Comparison of ENCODE assay signal across 13 mouse cellular contexts in genomic region chr13:99185573-99185972, GRCm38 (mm10). TPM values are rescaled to one million over a fixed set of nuclear protein-coding genes. Genes with fewer than 3 reads are reported as not detected.
DNase-seq lines count a peak whose midpoint lies in the region; ATAC-seq and TF ChIP-seq lines count a peak whose summit lies in the region.
"Had no signal": no experiment of that assay in that cellular context is flagged by ENCODE, and none has a peak within 500 bp of the region (broad histone marks: within the 10 kb centered on the region; RNA-seq: fewer than 3 reads in every experiment).

No protein-coding gene starts in this region.

- H3K4me1 ChIP-seq in heart, adult 2 months (ENCODE audit: control insufficient read depth, insufficient read depth, low read length): peaks cover 30% of the 10 kb centered on the region
- H3K4me1 ChIP-seq in heart, embryonic 11.5 days (ENCODE audit: control insufficient read depth, insufficient read depth, low read length): peaks cover 11% of the 10 kb centered on the region; the same call in 1 of the 2 replicates
- peaks cover 3% of the 10 kb centered on the region; the same call in 1 of the 2 replicates for H3K4me1 ChIP-seq in lung, embryonic 14.5 days (ENCODE audit: insufficient read depth)
- H3K4me1 ChIP-seq in embryonic facial prominence, embryonic 13.5 days: no peaks in the 10 kb centered on the region
- H3K4me1 ChIP-seq in limb, embryonic 13.5 days: peaks cover 6% of the 10 kb centered on the region; the same call in 1 of the 2 replicates
- H3K4me1 ChIP-seq in forebrain, embryonic 15.5 days: no peaks in the 10 kb centered on the region

- intact Hi-C loops in heart, adult 2 months (cut with DNase I): loop anchor here (2.0 kb wide), 1 partner anchor 69 kb away; no protein-coding TSS in a partner anchor

- H3K9me3 ChIP-seq in heart, embryonic 11.5 days (replicated peaks; ENCODE audit: control insufficient read depth, low read length): no peaks in the 10 kb centered on the region
- no peaks in the 10 kb centered on the region for H3K9me3 ChIP-seq in lung, embryonic 14.5 days (ENCODE audit: low read depth, low read length)
- H3K9me3 ChIP-seq in embryonic facial prominence, embryonic 13.5 days: no peaks in the 10 kb centered on the region
- H3K9me3 ChIP-seq in limb, embryonic 13.5 days: no peaks in the 10 kb centered on the region
- H3K9me3 ChIP-seq in forebrain, embryonic 15.5 days: no peaks in the 10 kb centered on the region
- H3K9me3 ChIP-seq: forebrain, embryonic 13.5 days had no signal

- 27% methylated on average over 10 of the region's 10 CpGs for WGBS in heart, adult 2 months
- 75% methylated on average over 10 of the region's 10 CpGs for WGBS in heart, embryonic 11.5 days (ENCODE audit: insufficient replicate concordance)
- WGBS in lung, embryonic 14.5 days: 66% methylated on average over 10 of the region's 10 CpGs
- 59% methylated on average over 10 of the region's 10 CpGs for WGBS in embryonic facial prominence, embryonic 13.5 days
- 76% methylated on average over 10 of the region's 10 CpGs for WGBS in limb, embryonic 13.5 days
- WGBS in forebrain, embryonic 15.5 days: 88% methylated on average over 10 of the region's 10 CpGs

- peak overlapping the region; percentile 92 for H3K27ac ChIP-seq in heart, adult 2 months
- H3K27ac ChIP-seq in heart, embryonic 11.5 days (ENCODE audit: low read depth, low read length): no peak overlapping the region
- H3K27ac ChIP-seq in lung, embryonic 14.5 days (ENCODE audit: low read depth): no peak overlapping the region
- H3K27ac ChIP-seq in embryonic facial prominence, embryonic 13.5 days: no peak overlapping the region
- no peak overlapping the region for H3K27ac ChIP-seq in limb, embryonic 13.5 days
- no peak overlapping the region for H3K27ac ChIP-seq in forebrain, embryonic 15.5 days (replicated peaks)
- H3K27ac ChIP-seq: forebrain, embryonic 13.5 days; macrophage had no signal

- H3K36me3 ChIP-seq in heart, adult 2 months (ENCODE audit: control insufficient read depth, insufficient read depth, low read length): peaks cover 14% of the 10 kb centered on the region
- no peaks in the 10 kb centered on the region for H3K36me3 ChIP-seq in heart, embryonic 11.5 days (ENCODE audit: control insufficient read depth, insufficient read depth, low read length)
- no peaks in the 10 kb centered on the region for H3K36me3 ChIP-seq in lung, embryonic 14.5 days (ENCODE audit: insufficient read depth)
- no peaks in the 10 kb centered on the region for H3K36me3 ChIP-seq in embryonic facial prominence, embryonic 13.5 days
- no peaks in the 10 kb centered on the region for H3K36me3 ChIP-seq in limb, embryonic 13.5 days
- no peaks in the 10 kb centered on the region for H3K36me3 ChIP-seq in forebrain, embryonic 15.5 days

- TF ChIP-seq EP300 in heart, adult 2 months (IDR thresholded peaks at IDR 0.05; ENCODE audit: insufficient read depth, low read depth, low read length): 0 out of 2 replicates have a peak, but pooled peaks have one; percentile 55

- H3K79me2 ChIP-seq in heart, adult 2 months (replicated peaks; ENCODE audit: control insufficient read depth, insufficient read depth, low read length): no peaks in the 10 kb centered on the region

- no peak for TF ChIP-seq CTCF in heart, adult 2 months (IDR thresholded peaks at IDR 0.05)
- TF ChIP-seq CTCF in lung, embryonic 14.5 days (IDR thresholded peaks at IDR 0.05; ENCODE audit: low read depth): no peak

- peak overlapping the region; percentile 82 for H3K9ac ChIP-seq in heart, adult 2 months (ENCODE audit: low read depth, low read length)
- H3K9ac ChIP-seq in heart, embryonic 11.5 days (ENCODE audit: low read depth, low read length): no peak overlapping the region
- no peak overlapping the region for H3K9ac ChIP-seq in lung, embryonic 14.5 days
- H3K9ac ChIP-seq in embryonic facial prominence, embryonic 13.5 days: no peak overlapping the region
- H3K9ac ChIP-seq in limb, embryonic 13.5 days: no peak overlapping the region
- no peak overlapping the region for H3K9ac ChIP-seq in forebrain, embryonic 15.5 days (replicated peaks)
- H3K9ac ChIP-seq: forebrain, embryonic 13.5 days had no signal

- no peak for TF ChIP-seq POLR2A in heart, adult 2 months (IDR thresholded peaks at IDR 0.05; ENCODE audit: insufficient read depth, low read depth, low read length)

- H3K4me2 ChIP-seq in heart, embryonic 11.5 days: no peak overlapping the region
- peak overlapping the region; percentile 43 for H3K4me2 ChIP-seq in lung, embryonic 14.5 days
- no peak overlapping the region for H3K4me2 ChIP-seq in embryonic facial prominence, embryonic 13.5 days
- 0 out of 2 replicates have a peak overlapping the region, but pooled peaks have one; percentile 3 for H3K4me2 ChIP-seq in limb, embryonic 13.5 days (replicated peaks)
- no peak overlapping the region for H3K4me2 ChIP-seq in forebrain, embryonic 15.5 days (replicated peaks)
- H3K4me2 ChIP-seq: forebrain, embryonic 13.5 days had no signal

- no peak for ATAC-seq in heart, embryonic 11.5 days (replicated peaks; ENCODE audit: insufficient number of reproducible peaks, low FRiP score, low TSS enrichment)
- no peak for ATAC-seq in lung, embryonic 14.5 days (ENCODE audit: insufficient read depth)
- no peak for ATAC-seq in embryonic facial prominence, embryonic 13.5 days (ENCODE audit: insufficient number of reproducible peaks, insufficient read depth, low FRiP score, low TSS enrichment, low read depth)
- ATAC-seq in limb, embryonic 13.5 days (ENCODE audit: low FRiP score, low read depth): no peak
- no peak for ATAC-seq in forebrain, embryonic 15.5 days (replicated peaks)
- ATAC-seq: forebrain, embryonic 13.5 days had no signal

- H3K27me3 ChIP-seq in heart, adult 2 months (ENCODE audit: control insufficient read depth, insufficient read depth, low read length): no peaks in the 10 kb centered on the region
- H3K27me3 ChIP-seq in heart, embryonic 11.5 days (ENCODE audit: control insufficient read depth, insufficient read depth, low read length): no peaks in the 10 kb centered on the region
- H3K27me3 ChIP-seq in lung, embryonic 14.5 days (ENCODE audit: insufficient read depth, low read length): no peaks in the 10 kb centered on the region
- H3K27me3 ChIP-seq in embryonic facial prominence, embryonic 13.5 days: no peaks in the 10 kb centered on the region
- H3K27me3 ChIP-seq in limb, embryonic 13.5 days: no peaks in the 10 kb centered on the region
- H3K27me3 ChIP-seq in forebrain, embryonic 15.5 days: no peaks in the 10 kb centered on the region
- H3K27me3 ChIP-seq: forebrain, embryonic 13.5 days had no signal

- peak overlapping the region; percentile 58 for H3K4me3 ChIP-seq in heart, adult 2 months
- no peak overlapping the region for H3K4me3 ChIP-seq in heart, embryonic 11.5 days (ENCODE audit: low read depth, low read length)
- H3K4me3 ChIP-seq in lung, embryonic 14.5 days (ENCODE audit: low read depth, low read length): peak overlapping the region; percentile 13; the same call in 1 of the 2 replicates
- H3K4me3 ChIP-seq in embryonic facial prominence, embryonic 13.5 days: peak overlapping the region; percentile 10; the same call in 1 of the 2 replicates
- no peak overlapping the region for H3K4me3 ChIP-seq in limb, embryonic 13.5 days
- H3K4me3 ChIP-seq in forebrain, embryonic 15.5 days: no peak overlapping the region
- H3K4me3 ChIP-seq: forebrain, embryonic 13.5 days; myocyte had no signal

- peak; percentile 47 to 61 for DNase-seq in heart, adult 2 months
- no peak for DNase-seq in lung, embryonic 14.5 days
- no peak for DNase-seq in lung, postnatal 25 days (ENCODE audit: low spot score)
- DNase-seq in thymus, postnatal 4 days: no peak
- DNase-seq: B cell, adult 2 months; right cerebral cortex, adult 18-20 months had no signal

RNA-seq across cellular contexts. Expression of gene Zfp366, which starts 0.9 kb away (rescaled TPM):
- 10 to 100 TPM in 1 of 2 experiments, 1 to 10 TPM in 1; 9.7 to 14.4 TPM for total RNA-seq in heart, adult 2 months (2021)
- polyA plus RNA-seq in heart, adult 2 months (2012; rRNA removed): 5.0 and 7.8 TPM in 2 replicates
- polyA plus RNA-seq in heart, embryonic 11.5 days (2014; fragmentation: Nextera tagmentation; extraction: Ambion mirVana): 0.11 and 0.25 TPM in 2 replicates
- 1.3 and 1.5 TPM in 2 replicates for polyA plus RNA-seq in lung, embryonic 14.5 days (2014; fragmentation: Nextera tagmentation; extraction: Ambion mirVana)
- polyA plus RNA-seq in embryonic facial prominence, embryonic 13.5 days (2015; fragmentation: Nextera tagmentation; extraction: Ambion mirVana): 0.42 and 0.48 TPM in 2 replicates
- 0.52 and 0.56 TPM in 2 replicates for polyA plus RNA-seq in limb, embryonic 13.5 days (2015; fragmentation: Nextera tagmentation; extraction: Ambion mirVana)
- polyA plus RNA-seq in forebrain, embryonic 15.5 days (2015; fragmentation: Nextera tagmentation; extraction: Ambion mirVana): 0.36 and 0.45 TPM in 2 replicates

Comparison
In these comparisons a context has a peak if more than half of its experiments do, and no peak if none do; other contexts are left out.
1. H3K4me3 ChIP-seq: peak in heart, adult 2 months (single experiment), lung, embryonic 14.5 days (single experiment) and embryonic facial prominence, embryonic 13.5 days (single experiment); none in heart, embryonic 11.5 days (single experiment), limb, embryonic 13.5 days (single experiment) and forebrain, embryonic 15.5 days (single experiment).
2. DNase-seq: peak in heart, adult 2 months (2 of 2); none in lung, embryonic 14.5 days (single experiment), lung, postnatal 25 days (single experiment) and thymus, postnatal 4 days (single experiment).
3. H3K4me2 ChIP-seq: peak in lung, embryonic 14.5 days (single experiment) and limb, embryonic 13.5 days (single experiment); none in heart, embryonic 11.5 days (single experiment), embryonic facial prominence, embryonic 13.5 days (single experiment) and forebrain, embryonic 15.5 days (single experiment).